Mouse (Mus musculus) hindbrain, embryonic 14.5 days (tissue): Measurements from ENCODE around the gene Epha1. TPM values are rescaled to one million over a fixed set of nuclear protein-coding genes. Genes with fewer than 3 reads are reported as not detected.

Experiments
- ATAC-seq: fragments of 200-750 bp; cut with Nextera tagmentation; 2 replicates; pipeline ENCODE4 v1.8.0; 2017; ENCODE audit warnings: moderate number of reproducible peaks, mild to moderate bottlenecking, moderate TSS enrichment, moderate library complexity; ENCODE audit not compliant: low FRiP score
- DNase-seq: peaks from one replicate; pipeline ENCODE4 v3.0.0-alpha.2; 2015; ENCODE audit warnings: low spot score
- H3K27ac ChIP-seq: fragments of 300-500 bp; sonication (generic); 2 replicates; pipeline ENCODE4 v1.5.1; 2014; ENCODE audit warnings: mild to moderate bottlenecking, moderate library complexity
- H3K27me3 ChIP-seq: fragments of 300-500 bp; sonication (generic); 2 replicates; pipeline ENCODE4 v1.6.1; 2014; ENCODE audit warnings: mild to moderate bottlenecking, low read length, mixed read lengths; ENCODE audit not compliant: control insufficient read depth, insufficient read depth
- H3K36me3 ChIP-seq: fragments of 300-500 bp; sonication (generic); replicated peaks from 2 replicates; pipeline ENCODE4 v1.6.1; 2014; ENCODE audit not compliant: control insufficient read depth, insufficient read depth
- H3K4me1 ChIP-seq: fragments of 300-500 bp; sonication (generic); replicated peaks from 2 replicates; pipeline ENCODE4 v1.6.1; 2014; ENCODE audit warnings: antibody characterized with exemption, low read length, mixed read lengths; ENCODE audit not compliant: control insufficient read depth, insufficient read depth
- H3K4me2 ChIP-seq: fragments of 300-500 bp; sonication (generic); replicated peaks from 2 replicates; pipeline ENCODE4 v1.6.1; 2014; ENCODE audit warnings: mild to moderate bottlenecking, moderate library complexity
- H3K4me3 ChIP-seq: fragments of 300-500 bp; sonication (generic); replicated peaks from 2 replicates; pipeline ENCODE4 v1.5.1; 2014; ENCODE audit warnings: mild to moderate bottlenecking, low read length
- H3K9ac ChIP-seq: fragments of 300-500 bp; sonication (generic); 2 replicates; pipeline ENCODE4 v1.6.1; 2014
- H3K9me3 ChIP-seq: fragments of 300-500 bp; sonication (generic); 2 replicates; pipeline ENCODE4 v1.6.1; 2016; ENCODE audit warnings: low read length; ENCODE audit not compliant: control insufficient read depth
- WGBS: fragments of 180-500 bp; shearing (Covaris S2); extraction: QIAGEN DNeasy Blood & Tissue Kit; methylation state at CpG from one replicate; pipeline ENCODE4 v1.1.7; 2014; 5-methylcytosine and 5-hydroxymethylcytosine counted together
- polyA plus RNA-seq: library from polyadenylated mRNA; unstranded; fragments of >200 nt; fragmentation: Nextera tagmentation; extraction: Ambion mirVana; gene quantifications from 2 replicates; pipeline ENCODE4 v1.2.1, GENCODE M21; 2014

Epha1 gene
- polyA plus RNA-seq, 1 experiment from 2014 or later, result 0.24 TPM

DNA sequence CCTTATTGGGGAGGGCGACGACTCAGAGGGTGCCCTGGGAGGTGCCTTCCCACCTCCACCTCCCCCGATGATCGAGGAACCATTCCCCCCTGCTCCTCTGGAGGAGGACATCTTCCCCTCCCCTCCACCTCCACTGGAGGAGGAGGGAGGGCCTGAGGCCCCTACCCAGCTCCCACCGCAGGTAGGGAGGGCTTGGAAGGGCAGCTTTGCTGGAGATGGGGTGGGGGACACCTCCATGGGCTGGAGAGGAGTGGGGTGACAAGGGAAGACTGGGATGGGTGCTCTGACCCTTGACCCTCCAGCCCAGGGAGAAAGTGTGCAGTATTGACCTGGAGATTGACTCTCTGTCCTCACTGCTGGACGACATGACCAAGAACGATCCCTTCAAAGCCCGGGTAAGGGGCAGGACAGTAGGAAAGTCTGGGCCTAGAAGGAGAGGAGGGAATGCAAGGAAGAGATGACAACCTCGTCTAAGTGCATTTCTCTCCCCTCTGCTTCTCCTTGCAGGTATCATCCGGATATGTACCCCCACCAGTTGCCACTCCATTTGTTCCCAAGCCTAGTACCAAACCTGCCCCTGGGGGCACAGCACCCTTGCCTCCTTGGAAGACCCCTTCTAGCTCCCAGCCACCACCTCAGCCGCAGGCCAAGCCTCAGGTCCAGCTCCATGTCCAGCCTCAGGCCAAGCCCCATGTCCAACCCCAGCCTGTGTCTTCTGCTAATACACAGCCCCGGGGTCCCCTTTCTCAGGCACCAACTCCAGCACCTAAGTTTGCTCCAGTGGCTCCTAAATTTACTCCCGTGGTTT is 21.9 kb downstream of the Epha1 start:
- peak overlapping the region; percentile 83 for H3K4me2 ChIP-seq
- H3K4me1 ChIP-seq, result peaks cover 22% of the 10 kb centered on the region
- peak overlapping the region; percentile 91 for H3K9ac ChIP-seq
- H3K9me3 ChIP-seq, result no peaks in the 10 kb centered on the region
- no peak overlapping the region for H3K27ac ChIP-seq
- ATAC-seq, result no peak
- H3K27me3 ChIP-seq, result no peaks in the 10 kb centered on the region
- H3K36me3 ChIP-seq, result peaks cover 24% of the 10 kb centered on the region
- peak overlapping the region; percentile 94 for H3K4me3 ChIP-seq
- WGBS, result 38% methylated on average over 13 of the region's 13 CpGs
- DNase-seq, result no peak

DNA sequence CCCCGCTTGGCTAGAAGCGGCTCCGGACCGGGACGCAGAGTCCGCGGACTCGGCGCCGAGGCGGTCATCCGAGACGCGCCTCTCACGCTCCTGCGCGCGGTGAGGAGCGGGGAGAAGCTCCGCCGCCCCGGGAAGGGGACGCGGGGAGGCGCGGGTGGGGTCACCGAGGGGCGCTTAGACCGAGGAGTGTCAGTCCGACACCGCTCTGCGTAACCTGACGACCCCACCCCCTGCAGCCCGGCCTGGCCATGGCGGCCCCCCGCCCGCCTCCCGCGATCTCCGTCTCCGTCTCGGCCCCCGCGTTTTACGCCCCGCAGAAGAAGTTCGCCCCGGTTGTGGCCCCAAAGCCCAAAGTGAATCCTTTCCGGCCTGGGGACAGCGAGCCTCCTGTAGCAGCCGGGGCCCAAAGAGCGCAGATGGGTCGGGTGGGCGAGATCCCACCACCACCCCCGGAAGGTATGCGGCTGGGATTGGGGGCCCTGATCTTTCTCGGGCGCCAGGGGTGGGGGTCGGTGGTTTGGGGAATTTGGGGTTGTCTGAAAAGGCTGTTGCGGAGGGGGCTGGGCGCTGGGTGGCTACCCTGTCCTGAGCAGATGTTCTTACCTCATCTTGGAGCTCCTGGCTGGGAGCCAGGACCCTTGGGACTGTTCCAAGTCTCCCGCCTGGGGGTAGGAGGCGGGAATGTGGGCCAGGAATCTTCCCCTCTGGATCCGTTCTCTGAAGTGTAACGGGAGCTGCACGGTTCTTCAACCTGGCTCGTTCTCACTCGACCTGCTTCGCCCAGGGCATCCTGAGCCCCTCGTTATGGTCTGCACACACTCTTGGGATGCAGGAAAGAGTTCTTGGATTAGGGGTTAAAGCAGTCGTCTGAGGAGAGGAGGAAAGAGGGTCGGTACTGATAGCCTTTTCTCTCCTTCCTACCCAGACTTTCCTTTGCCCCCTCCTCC is 22.8 kb downstream of the Epha1 start:
- H3K4me1 ChIP-seq, result peaks cover 22% of the 10 kb centered on the region

GRCm38 (mm10) chr6:42349426-42350020 is 23.5 kb downstream of the Epha1 start, which contains the start of gene Zyx:
Gene Zyx, plus strand, starts transcription at chr6:42349630.
- Histone ChIP-seq H3K9ac (peak within 1 kb of the TSS; percentile 91), H3K36me3 (0 out of 2 replicates have a peak, but pooled peaks cover 11% of the 10 kb centered on the region), H3K4me2 (peak within 1 kb of the TSS; percentile 83), H3K4me3 (peak within 1 kb of the TSS; percentile 94), H3K27ac (peak within 1 kb of the TSS; percentile 79), H3K9me3 (no peaks in the 10 kb centered on the region), H3K27me3 (no peaks in the 10 kb centered on the region), H3K4me1 (peaks cover 22% of the 10 kb centered on the region)
- peak; percentile 73 for DNase-seq
- peak; percentile 93 for ATAC-seq
- WGBS, result under 1% methylated on average over 26 of the region's 36 CpGs

More for the DNA sequence above, 22.8 kb downstream of the Epha1 start:
- peak overlapping the region; percentile 91 for H3K9ac ChIP-seq
- under 1% methylated on average over 46 of the region's 72 CpGs for WGBS
- no peaks in the 10 kb centered on the region for H3K27me3 ChIP-seq
- H3K4me2 ChIP-seq, result peak overlapping the region; percentile 83
- peak overlapping the region; percentile 94 for H3K4me3 ChIP-seq
- H3K36me3 ChIP-seq, result peaks cover 15% of the 10 kb centered on the region; the same call in 1 of the 2 replicates
- H3K9me3 ChIP-seq, result no peaks in the 10 kb centered on the region
- peak overlapping the region; percentile 79 for H3K27ac ChIP-seq
- ATAC-seq (peak; percentile 63), DNase-seq (peak; percentile 78)

- Histone ChIP-seq H3K36me3 (0 out of 2 replicates have a peak, but pooled peaks cover 11% of the 10 kb centered on the region), H3K4me2 (peak overlapping the region; percentile 83), H3K4me3 (peak overlapping the region; percentile 94), H3K27me3 (no peaks in the 10 kb centered on the region), H3K27ac (peak overlapping the region; percentile 79), H3K9me3 (no peaks in the 10 kb centered on the region), H3K4me1 (peaks cover 18% of the 10 kb centered on the region), H3K9ac (peak overlapping the region; percentile 91)
- ATAC-seq (peak; percentile 9; the same call in 1 of the 2 replicates), DNase-seq (peak; percentile 69)
- WGBS, result under 1% methylated on average over 11 of the region's 11 CpGs
Measured at GRCm38 (mm10) chr6:42349006-42349425, 24.1 kb downstream of the Epha1 start.

- Histone ChIP-seq H3K4me2 (peak overlapping the region; percentile 83), H3K4me3 (peak overlapping the region; percentile 94), H3K4me1 (peaks cover 17% of the 10 kb centered on the region), H3K9ac (0 out of 2 replicates have a peak overlapping the region, but pooled peaks have one; percentile 1), H3K36me3 (0 out of 2 replicates have a peak, but pooled peaks cover 11% of the 10 kb centered on the region), H3K27me3 (no peaks in the 10 kb centered on the region), H3K27ac (no peak overlapping the region), H3K9me3 (no peaks in the 10 kb centered on the region)
- WGBS, result 35% methylated on average over 12 of the region's 12 CpGs
- ATAC-seq (no peak), DNase-seq (no peak)
Measured at GRCm38 (mm10) chr6:42348281-42349005, 24.6 kb downstream of the Epha1 start.

DNA sequence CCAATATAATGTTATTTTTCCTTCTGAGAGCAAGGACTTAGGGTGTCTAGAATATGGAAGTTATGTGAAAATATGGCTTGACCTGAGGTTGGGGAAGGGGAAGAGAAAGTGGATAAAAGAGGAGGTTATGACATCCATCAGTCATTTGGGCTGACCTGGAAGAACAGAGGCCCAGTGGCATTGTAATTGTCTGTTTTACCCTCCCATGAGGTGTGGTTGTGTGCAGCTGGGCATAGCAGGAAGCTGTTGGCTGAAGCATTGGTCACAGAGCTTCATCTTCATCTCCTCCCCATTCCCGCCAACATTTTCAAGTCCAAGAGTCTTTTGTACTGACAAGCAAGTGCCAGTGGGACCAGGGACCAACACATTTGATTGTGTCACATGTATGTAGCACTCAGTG is 28.8 kb downstream of the Epha1 start:
- no peak for DNase-seq
- no peak overlapping the region for H3K9ac ChIP-seq
- WGBS, result 89% methylated on average over 1 of the region's 1 CpGs
- H3K9me3 ChIP-seq, result no peaks in the 10 kb centered on the region
- H3K27ac ChIP-seq, result no peak overlapping the region
- H3K4me1 ChIP-seq, result peaks cover 4% of the 10 kb centered on the region; the same call in 1 of the 2 replicates
- H3K4me2 ChIP-seq, result no peak overlapping the region
- ATAC-seq, result no peak
- no peaks in the 10 kb centered on the region for H3K36me3 ChIP-seq
- H3K4me3 ChIP-seq, result no peak overlapping the region
- H3K27me3 ChIP-seq, result no peaks in the 10 kb centered on the region

DNA sequence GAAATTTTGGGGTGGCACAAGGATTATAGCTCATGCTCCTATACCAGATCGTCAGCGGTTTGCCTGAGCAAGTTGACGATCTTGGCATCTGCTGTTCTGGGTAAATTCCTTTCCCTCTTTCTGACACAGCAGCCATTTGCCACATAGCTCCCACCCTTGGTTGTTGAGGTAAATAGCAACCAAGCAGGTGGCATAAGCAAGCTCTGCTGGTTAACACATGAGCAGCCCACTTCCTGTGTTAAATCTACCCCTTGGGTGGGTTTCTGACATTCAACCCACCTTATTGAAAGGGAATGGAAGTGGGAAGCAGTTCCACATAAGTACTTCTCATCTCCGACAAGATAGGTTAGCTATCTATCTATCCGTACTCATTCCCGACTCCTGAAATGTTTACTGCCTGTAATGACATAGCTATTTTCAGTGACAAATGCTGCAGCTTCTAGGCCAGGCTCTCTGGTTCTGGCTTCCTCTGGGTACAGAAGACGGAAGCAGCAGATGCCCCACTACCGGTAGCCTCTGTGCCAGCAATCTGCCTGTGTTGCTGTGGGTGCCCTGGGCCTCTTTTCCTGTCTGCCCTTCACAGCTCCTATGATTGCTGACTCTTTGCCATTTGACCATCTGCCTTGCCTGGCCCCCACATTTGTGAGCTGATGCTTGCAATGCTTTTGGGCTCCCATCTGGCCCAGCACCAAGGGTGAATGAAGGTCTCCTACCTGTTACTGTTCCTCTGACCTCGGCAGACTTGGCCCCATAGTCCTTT is 29.5 kb downstream of the Epha1 start:
- DNase-seq (no peak), ATAC-seq (no peak)
- Histone ChIP-seq H3K9me3 (no peaks in the 10 kb centered on the region), H3K9ac (no peak overlapping the region), H3K36me3 (no peaks in the 10 kb centered on the region), H3K4me1 (peaks cover 2% of the 10 kb centered on the region; the same call in 1 of the 2 replicates), H3K27ac (no peak overlapping the region), H3K4me3 (no peak overlapping the region), H3K4me2 (no peak overlapping the region), H3K27me3 (no peaks in the 10 kb centered on the region)
- 84% methylated on average over 9 of the region's 9 CpGs for WGBS

DNA sequence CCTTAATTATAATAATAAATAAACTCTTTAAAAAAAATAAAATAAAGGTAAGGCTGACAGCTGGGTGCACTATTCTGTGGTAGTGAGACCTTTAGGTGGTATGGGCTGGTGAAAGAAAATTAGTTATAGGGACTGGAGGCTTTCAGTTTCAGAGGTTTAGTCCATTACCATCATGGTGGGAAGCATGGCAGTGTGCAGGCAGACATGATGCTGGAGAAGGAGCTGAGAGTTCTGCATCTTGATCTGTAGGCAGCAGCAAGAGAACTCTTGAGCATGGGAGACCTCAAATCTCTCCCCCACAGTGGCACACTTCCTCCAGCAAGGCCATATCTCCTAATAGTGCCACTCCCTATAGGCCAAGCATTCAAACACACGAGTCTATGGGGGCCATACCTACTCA is 30.9 kb downstream of the Epha1 start:
- Histone ChIP-seq H3K36me3 (no peaks in the 10 kb centered on the region), H3K27me3 (no peaks in the 10 kb centered on the region), H3K27ac (no peak overlapping the region), H3K4me2 (no peak overlapping the region), H3K9me3 (no peaks in the 10 kb centered on the region), H3K9ac (no peak overlapping the region), H3K4me1 (no peaks in the 10 kb centered on the region), H3K4me3 (no peak overlapping the region)
- DNase-seq, result no peak
- no peak for ATAC-seq
- 64% methylated on average over 1 of the region's 1 CpGs for WGBS
